Mouse (Mus musculus) thymus, postnatal 0 days (tissue): ENCODE data around the gene Gpkow. TPM values are rescaled to one million over a fixed set of nuclear protein-coding genes. Genes with fewer than 3 reads are reported as not detected.
"Not testable (repeated sequence)": the region's sequence is repeated elsewhere in the genome, so short reads cannot be mapped to it uniquely, and the experiment has no call there.

Experiments
- DNase-seq: peaks from one replicate; pipeline ENCODE4 v3.0.0-alpha.2; 2015; ENCODE audit warnings: low spot score
- polyA plus RNA-seq: library from polyadenylated mRNA; unstranded; fragments of >200 nt; fragmentation: Nextera tagmentation; extraction: Ambion mirVana; gene quantifications from 2 replicates; pipeline ENCODE4 v1.2.1, GENCODE M21; 2015

Gene Gpkow
- polyA plus RNA-seq, 1 experiment from 2014 or later: 28.8 TPM

DNA sequence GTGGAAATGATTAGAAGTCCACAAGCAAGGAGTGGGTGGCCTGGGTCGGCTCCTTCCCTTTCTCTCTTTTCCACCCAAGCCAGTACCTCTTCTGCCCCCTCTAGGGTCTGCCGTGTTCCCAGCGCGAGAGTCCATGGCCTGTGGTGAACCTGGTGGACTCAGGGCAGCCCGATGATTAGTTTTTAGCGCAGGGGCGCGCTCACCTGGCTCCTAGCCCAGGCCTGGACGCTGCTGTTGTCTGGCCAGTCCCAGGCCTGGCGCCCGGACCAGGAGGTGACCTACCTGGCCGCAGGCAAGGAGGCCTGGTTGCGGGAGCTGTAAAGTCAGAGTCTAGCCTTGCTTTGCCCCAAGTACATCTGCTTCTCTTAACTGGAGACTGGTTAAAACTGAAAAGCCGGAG is 16.1 kb upstream of the Gpkow start, which contains the start of gene Magix:
TSS of gene Magix (minus strand) at position 388 of the 400 bp plus-strand sequence.
- DNase-seq: no peak

DNA sequence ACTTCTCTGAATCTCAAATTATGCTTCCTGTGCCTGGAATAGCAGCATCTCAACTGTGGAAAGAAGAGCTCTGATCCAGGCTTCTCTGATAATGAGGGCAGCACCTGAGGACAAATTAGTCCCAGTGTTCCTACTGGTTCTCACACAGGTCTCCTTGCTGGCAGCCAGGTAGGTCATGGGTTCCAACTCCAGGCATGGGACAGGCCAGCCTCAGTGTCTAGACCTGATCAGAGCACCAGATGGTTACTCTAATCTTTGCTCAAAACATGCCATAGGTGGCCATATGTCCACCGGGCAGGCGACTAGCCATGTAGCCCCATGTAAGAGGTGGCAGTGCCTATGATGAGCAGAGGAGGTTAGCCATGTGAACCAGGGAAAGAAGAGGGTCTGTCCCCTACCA is 8.6 kb upstream of the Gpkow start:
- DNase-seq: no peak

DNA sequence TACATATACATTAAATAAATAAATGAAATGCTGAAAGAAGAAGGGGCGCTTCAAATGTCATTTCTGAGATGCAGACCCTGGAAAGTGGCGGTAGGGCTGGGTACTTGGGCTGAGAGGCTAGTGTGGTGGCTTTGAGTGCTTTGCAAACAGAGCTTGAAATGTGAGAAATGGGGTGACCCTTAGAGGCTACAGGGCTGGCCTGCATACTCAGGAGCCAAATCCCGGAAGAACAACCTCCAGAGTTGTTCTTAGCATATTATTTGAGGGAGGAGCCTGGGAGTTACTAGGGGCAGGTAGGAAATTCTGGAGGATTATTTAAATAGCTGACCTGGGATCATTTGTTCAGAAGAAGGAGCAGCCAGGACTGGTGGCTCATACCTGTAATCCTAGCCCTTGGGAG is 6.4 kb upstream of the Gpkow start:
- DNase-seq: no peak

DNA sequence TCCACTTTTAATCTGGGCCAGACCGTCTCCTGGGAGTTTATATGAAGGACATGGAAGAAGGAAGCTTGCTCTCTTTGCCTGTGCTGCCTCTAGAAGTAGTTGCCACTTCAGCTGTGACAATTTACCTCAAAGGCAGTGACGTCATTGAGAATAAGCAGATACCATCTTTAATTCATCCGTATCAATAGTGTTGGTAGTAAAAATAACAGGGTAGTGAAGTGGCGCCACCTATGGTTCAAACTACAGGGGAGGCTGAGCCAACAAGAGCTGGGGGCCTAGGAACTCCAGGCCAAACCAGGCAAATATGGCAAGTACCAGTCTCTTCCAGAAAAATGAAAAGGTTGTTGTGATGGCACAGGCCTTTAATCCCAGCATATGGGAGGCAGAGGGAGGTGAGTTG is 4.1 kb upstream of the Gpkow start:
- DNase-seq: peak; percentile 19

DNA sequence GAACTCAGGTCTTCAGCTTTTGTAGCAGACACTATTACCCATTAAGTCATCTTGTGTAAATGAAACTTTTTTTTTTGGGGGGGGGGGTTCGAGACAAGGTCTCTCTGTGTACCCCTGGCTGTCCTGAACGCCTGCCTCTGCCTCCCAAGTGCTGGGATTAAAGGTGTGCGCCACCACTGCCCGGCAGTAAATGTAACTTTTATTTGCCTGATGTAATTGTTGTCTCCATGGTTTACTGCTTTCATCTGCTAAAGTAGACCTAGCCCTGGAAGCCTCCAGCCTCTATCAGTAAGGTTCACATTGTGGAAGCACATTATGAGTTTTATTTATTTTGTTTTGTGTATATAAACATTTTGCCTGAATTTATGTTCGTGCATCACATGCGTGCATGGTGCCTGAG is 411 bp upstream of the Gpkow start:
- no peak for DNase-seq

GRCm38 (mm10) chrX:7713764-7714134 is 16.8 kb downstream of the Gpkow start:
- not testable (repeated sequence) for DNase-seq

DNA sequence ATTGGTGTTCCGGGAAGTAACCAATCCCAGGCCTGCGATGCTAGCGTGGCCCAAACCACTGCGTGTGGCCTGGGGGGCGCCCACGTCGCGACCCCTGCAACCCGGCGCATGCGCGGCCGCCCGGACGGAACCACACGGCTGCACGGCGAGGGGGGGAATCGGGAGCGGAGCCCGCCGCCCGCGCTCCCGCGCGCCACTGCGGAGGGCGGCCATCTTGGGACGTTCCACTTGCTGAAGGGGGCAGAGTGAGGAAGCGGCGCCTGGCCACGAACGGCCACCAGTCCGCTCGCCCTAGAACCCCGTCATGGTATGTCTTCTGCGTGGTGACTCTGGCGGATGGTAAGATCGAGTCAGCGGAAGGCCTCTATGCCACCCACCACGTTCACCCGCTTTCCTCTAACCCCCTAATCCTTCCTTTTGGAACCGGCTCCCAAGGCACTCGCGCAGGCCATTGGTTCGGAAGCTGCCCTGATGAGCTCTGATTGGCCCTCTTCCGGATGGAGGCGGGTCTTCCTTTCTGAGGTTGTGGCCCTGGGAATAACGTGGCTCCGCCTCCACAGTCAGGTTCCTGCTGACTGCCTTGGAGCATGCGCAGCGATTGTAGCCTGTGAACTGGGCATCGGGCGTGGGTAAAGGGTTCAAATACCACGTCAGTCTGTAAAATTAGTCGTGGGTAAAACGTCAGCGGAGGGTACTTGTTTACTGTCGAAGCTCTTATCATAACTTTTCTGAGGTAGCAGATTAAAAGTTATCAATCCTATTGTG is 17.4 kb downstream of the Gpkow start, which contains the start of gene Wdr45:
TSS of gene Wdr45 (plus strand) at position 199 of the 765 bp plus-strand sequence.
- DNase-seq: peak; percentile 92

DNA sequence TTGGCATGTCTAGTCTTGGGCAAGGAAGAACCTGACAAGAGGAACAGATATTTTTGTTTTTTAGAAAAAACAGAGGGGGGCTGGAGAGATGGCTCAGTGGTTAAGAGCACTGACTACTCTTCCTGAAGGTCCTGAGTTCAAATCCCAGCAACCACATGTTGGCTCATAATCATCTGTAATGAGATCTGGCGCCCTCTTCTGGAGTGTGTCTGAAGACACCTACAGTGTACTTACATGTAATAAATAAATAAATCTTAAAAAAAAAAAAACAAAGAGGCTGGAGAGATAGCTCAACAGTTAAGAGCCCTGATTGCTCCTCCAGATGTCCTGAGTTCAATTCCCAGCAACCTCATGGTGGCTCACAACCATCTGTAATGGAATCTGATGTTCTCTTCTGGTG is 19.1 kb downstream of the Gpkow start:
- not testable (repeated sequence) for DNase-seq

DNA sequence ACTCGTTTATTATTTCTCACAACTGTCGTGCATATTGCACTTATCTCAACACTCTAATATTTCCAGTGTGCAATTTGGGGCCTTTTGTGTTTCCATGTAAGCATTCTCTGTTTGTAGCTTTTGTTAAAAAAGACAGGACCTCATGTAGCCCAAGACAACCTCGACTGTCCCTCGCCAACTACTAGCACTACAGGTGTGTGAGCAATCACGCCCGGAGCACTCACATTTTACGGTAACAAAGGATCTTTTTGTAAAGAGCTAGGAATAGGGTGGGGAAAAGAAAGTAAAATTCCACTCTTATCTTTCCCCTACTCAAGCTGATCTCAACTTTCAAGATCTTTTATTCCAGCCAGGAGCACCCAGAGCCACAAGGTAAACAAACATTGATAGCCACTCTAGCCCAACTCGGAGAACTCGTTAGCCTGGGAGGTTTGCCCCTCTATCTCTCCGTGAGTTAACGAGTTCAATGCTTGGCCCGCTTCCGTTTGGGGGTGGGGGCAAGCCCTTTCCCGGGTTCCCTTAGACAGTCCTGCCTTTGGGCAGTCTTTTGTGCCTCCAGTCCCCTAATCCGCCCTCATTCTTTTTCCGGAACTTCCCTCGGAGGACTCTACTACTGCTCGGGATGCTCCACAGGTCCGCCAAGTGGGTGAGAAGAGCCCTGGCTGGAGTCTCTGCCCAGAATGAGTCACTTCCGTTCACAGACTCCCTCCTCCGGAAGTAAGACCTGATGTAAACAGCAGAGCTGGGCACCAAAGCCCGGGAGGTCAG is 24.8 kb downstream of the Gpkow start, which contains the start of gene Gm45208:
TSS of gene Gm45208 (plus strand) at position 732 of the 768 bp plus-strand sequence.
- DNase-seq: peak; percentile 78

DNA sequence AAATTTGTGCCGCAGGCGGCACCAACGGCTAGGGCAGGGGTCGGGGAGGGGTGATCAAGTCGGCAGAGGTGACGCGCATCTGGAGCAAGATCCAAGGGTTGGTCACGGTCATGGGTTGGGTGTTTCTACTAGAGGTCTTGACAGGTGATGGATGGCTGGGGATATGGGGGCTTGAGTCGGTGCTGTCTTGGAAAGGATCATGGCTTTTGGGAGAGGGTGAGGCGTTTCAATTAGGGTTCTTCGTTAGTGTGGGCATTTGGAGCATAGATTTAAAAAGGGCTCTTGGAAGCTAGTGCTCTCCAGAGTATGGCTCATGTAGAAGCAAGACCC is 25.3 kb downstream of the Gpkow start:
- DNase-seq: no peak

- no peak for DNase-seq
These were observed 25.8 kb downstream of the Gpkow start for GRCm38 (mm10) chrX:7722691-7723090.

DNA sequence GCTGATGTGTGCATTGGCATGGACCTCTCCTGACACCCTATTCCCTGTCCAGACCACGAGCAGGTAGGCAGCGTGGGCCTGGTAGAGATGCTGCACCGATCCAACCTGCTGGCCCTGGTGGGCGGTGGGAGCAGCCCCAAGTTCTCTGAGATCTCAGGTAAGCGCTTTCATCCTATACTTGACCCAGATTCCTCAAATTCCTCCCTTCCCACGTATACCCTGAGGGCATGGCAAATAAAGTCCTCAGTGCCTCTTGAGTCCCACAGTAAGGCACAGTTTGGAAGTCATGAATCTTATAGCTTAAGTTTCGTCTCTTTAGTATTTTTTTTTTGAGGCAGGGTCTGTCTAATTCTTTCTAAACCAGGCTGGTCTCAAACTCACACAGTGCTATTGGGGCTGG is 27.2 kb downstream of the Gpkow start:
- no peak for DNase-seq

DNA sequence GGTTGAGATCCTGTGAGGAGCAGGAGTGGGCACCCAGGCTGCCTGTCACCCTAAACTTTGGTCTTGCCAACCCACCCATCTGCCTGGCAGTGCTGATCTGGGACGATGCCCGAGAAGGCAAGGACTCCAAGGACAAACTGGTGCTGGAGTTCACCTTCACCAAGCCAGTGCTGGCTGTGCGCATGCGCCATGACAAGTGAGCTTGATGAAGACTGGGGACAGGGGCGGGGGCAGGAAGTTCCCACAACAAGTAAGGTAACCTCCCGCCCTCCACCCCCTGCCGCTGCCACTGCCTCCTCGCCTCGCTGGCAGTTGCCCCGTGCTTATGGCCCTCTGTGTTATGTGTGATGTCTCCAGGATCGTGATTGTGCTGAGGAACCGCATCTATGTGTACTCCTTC is 28.9 kb downstream of the Gpkow start:
- DNase-seq: no peak

GRCm38 (mm10) chrX:7727176-7727575 is 30.2 kb downstream of the Gpkow start:
- DNase-seq: no peak

DNA sequence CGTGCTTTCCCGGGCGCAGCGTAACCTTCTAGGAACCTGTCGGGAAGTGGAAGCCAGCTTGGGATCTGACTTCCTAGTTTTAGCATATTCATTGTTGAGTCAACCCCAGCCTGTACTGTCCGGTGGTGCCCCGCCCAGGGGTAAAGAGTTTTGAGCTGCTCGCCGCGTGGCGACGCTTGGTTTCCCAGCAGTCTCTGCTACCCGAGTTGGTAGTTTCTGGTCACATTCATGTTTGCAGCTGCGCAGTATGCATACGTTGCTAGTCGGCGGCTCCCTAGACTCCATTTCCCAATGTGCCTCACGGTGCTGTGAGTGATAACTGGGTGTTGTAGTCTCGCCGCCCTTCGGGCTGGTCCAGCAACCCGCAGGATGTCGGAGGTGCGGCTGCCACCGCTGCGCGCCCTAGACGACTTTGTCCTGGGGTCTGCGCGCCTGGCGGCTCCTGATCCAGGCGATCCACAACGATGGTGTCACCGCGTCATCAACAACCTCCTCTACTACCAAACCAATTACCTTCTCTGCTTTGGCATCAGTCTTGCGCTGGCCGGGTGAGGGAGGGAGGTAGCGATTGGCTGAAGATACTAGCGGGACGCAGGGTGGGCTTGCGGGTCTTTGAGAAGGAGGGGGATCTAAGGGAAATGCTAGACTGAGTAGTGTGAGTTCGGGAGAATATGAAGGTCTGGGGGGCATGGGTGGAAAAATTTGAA is 31.4 kb downstream of the Gpkow start, which contains the start of gene Praf2:
TSS of gene Praf2 (plus strand) at position 225 of the 707 bp plus-strand sequence.
- peak; percentile 78 for DNase-seq

- no peak for DNase-seq
These were observed 32.0 kb downstream of the Gpkow start for GRCm38 (mm10) chrX:7728922-7729265.

- peak; percentile 75 for DNase-seq
These were observed 36.7 kb downstream of the Gpkow start for GRCm38 (mm10) chrX:7733571-7734156.

DNA sequence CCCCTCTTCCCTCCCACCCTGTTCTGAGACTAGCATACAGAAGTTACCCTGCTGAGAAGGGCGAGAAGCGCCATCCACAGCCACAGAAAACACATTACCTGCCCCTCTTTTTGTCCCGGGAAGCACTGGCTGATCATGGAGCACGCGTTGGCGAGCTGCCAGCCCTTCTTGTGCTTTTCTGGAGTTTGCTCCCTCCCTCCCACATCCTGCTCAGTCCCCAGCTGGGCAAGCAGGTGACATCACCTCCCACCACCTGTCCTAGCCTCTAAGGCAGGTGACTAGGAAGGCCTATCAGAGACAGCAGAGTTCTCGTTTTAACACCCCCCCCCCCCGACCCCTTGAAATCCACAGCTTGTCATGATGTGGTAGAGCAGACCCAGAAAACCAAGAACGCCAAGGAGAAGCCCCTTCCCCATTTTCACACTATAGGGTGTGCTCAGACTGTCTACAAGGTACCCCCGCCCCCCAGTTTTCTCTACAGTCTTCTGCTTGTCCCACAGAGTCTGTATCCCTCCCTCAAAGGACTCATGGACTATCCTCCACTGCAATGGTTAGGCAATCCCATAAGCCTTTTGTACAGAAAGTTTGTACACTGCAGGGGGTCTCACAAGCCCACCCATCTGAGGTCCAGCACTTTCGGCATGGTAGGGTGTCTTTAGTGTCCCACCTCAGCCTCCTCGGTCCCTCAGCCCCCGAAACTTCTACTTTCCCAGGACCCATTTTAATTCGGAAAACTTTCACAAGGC is 42.6 kb downstream of the Gpkow start:
- no peak for DNase-seq

- no peak for DNase-seq
These were observed 43.3 kb downstream of the Gpkow start for GRCm38 (mm10) chrX:7740082-7740819.

DNA sequence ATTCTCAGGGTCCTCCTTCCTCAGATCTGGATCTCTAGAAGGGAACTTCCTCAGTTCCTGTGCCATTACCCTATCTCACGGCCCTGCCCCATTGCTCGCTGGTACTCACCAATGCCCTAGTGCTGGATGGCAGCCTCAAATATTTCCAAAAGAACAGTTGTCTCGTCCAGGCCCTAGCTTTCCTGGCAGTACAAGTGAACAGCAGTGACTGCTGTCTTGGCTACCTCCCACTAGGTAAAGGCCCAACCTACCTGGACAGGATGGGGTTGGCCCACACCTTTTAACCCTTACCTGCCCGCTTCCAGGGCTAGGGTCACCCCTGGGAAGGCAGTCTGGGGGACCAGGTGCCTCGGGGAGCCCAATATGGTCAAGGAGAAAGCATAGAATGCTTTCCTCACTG is 44.2 kb downstream of the Gpkow start:
- DNase-seq: no peak
